ENCODE assay signal across 8 mouse cellular contexts in the genomic region with DNA sequence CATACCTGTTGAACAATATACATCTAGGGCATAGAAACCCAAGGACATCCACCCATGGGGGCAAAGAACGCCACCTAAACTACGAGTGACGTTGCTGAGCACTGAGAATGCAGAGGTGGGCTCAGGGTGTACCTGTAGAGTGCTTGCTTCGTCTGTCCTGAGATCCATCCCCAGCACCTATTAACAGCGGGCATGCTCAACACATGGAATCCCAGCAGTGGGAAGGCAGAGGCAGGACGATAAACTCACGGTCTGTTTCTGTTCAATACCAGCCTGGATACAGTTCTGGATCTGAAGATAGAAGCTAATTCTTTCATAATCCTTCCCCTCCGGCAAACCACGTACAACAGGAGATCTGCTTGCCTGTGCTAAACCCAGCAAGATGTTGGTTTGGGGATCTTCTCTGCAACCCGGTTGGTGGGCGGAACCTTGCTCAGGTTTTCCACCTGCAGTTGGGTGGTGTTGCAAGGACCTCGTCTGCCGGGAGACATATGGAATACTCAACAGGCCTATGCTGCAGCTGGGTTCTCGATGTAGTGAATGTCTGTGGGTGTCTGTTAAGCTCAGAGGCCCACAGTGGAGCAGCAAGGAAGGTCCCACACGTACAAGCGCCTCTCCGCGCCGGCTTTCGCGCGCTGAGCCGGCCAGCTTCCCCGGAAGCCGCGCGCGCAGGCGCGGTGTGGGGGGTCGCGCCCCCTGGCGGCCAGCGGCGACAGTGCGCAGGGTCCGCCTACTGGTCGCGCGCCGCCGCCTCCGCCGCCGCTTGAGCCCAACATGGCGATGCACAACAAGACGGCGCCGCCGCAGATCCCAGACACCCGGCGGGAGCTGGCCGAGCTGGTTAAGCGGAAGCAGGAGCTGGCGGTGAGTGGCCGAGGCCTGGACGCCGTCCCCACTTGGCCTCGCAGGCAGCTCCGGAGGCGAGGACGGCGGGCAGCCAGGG. TPM values are rescaled to one million over a fixed set of nuclear protein-coding genes. Genes with fewer than 3 reads are reported as not detected.
A peak's percentile ranks its signal among the peaks of the same experiment; 100 is the strongest.
DNase-seq lines count a peak whose midpoint lies in the region; ATAC-seq and TF ChIP-seq lines count a peak whose summit lies in the region.

A gene (plus strand): TSS at position 732 of the 943 bp plus-strand sequence.

- no peaks in the 10 kb centered on the region for H3K9me3 ChIP-seq in embryonic facial prominence, embryonic 10.5 days
- no peaks in the 10 kb centered on the region for H3K9me3 ChIP-seq in intestine, postnatal 0 days (ENCODE audit: control insufficient read depth)
- H3K9me3 ChIP-seq in midbrain, embryonic 10.5 days (replicated peaks), result no peaks in the 10 kb centered on the region

- peaks cover 49% of the 10 kb centered on the region for H3K36me3 ChIP-seq in embryonic facial prominence, embryonic 10.5 days (replicated peaks)
- peaks cover 13% of the 10 kb centered on the region for H3K36me3 ChIP-seq in intestine, postnatal 0 days (ENCODE audit: control insufficient read depth, insufficient read depth)
- H3K36me3 ChIP-seq in midbrain, embryonic 10.5 days, result peaks cover 47% of the 10 kb centered on the region

- peak within 1 kb of the TSS; percentile 78 for H3K4me2 ChIP-seq in intestine, postnatal 0 days (replicated peaks; ENCODE audit: low read depth)

- 2% methylated on average over 63 of the region's 63 CpGs for WGBS in embryonic facial prominence, embryonic 10.5 days
- WGBS in intestine, postnatal 0 days, result 1% methylated on average over 63 of the region's 63 CpGs
- 1% methylated on average over 63 of the region's 63 CpGs for WGBS in midbrain, embryonic 10.5 days

- H3K4me1 ChIP-seq in embryonic facial prominence, embryonic 10.5 days, result peaks cover 28% of the 10 kb centered on the region
- peaks cover 5% of the 10 kb centered on the region; the same call in 1 of the 2 replicates for H3K4me1 ChIP-seq in intestine, postnatal 0 days (replicated peaks; ENCODE audit: control insufficient read depth, insufficient read depth, low read length)
- peaks cover 30% of the 10 kb centered on the region for H3K4me1 ChIP-seq in midbrain, embryonic 10.5 days

- intact Hi-C loops in left cerebral cortex, postnatal 36 days (cut with DNase I), result loop anchor here (2.0 kb wide), 1 partner anchor 18 kb away; a partner anchor contains a TSS

- no peaks in the 10 kb centered on the region for H3K27me3 ChIP-seq in embryonic facial prominence, embryonic 10.5 days (replicated peaks; ENCODE audit: low read depth, poor library complexity, severe bottlenecking)
- H3K27me3 ChIP-seq in intestine, postnatal 0 days (replicated peaks; ENCODE audit: control insufficient read depth, insufficient read depth, low read length), result no peaks in the 10 kb centered on the region
- H3K27me3 ChIP-seq in midbrain, embryonic 10.5 days (ENCODE audit: low read depth, poor library complexity, severe bottlenecking), result no peaks in the 10 kb centered on the region

- H3K4me3 ChIP-seq in embryonic facial prominence, embryonic 10.5 days, result peak within 1 kb of the TSS; percentile 91
- peak within 1 kb of the TSS; percentile 84 for H3K4me3 ChIP-seq in intestine, postnatal 0 days (ENCODE audit: low read depth, low read length)
- H3K4me3 ChIP-seq in midbrain, embryonic 10.5 days, result peak within 1 kb of the TSS; percentile 93

- DNase-seq in adrenal gland, postnatal 10 days, result peak; percentile 97
- peak; percentile 94 for DNase-seq in embryonic facial prominence, embryonic 10.5 days (ENCODE audit: low spot score)
- no peak for DNase-seq in gonadal fat pad, adult 2 months (ENCODE audit: low read depth)
- DNase-seq in left cerebral cortex, postnatal 36 days (ENCODE audit: low spot score in 2 of 2), result peak; percentile 92 to 94
- peak; percentile 93 for DNase-seq in midbrain, embryonic 10.5 days (ENCODE audit: low spot score)
- peak; percentile 84 to 86 for DNase-seq in right cerebral cortex, postnatal 36 days (ENCODE audit: low spot score in 2 of 2)
- DNase-seq in urinary bladder, postnatal 4 days (ENCODE audit: low spot score in 2 of 2), result peak; percentile 88 to 91

- peak within 1 kb of the TSS; percentile 99 for H3K27ac ChIP-seq in embryonic facial prominence, embryonic 10.5 days (replicated peaks)
- peak within 1 kb of the TSS; percentile 95 for H3K27ac ChIP-seq in intestine, postnatal 0 days (ENCODE audit: low read depth, low read length)
- peak within 1 kb of the TSS; percentile 99 for H3K27ac ChIP-seq in midbrain, embryonic 10.5 days (replicated peaks)

- ATAC-seq in intestine, postnatal 0 days, result peak; percentile 87

- H3K9ac ChIP-seq in intestine, postnatal 0 days (ENCODE audit: low read depth, low read length), result peak within 1 kb of the TSS; percentile 81

- TF ChIP-seq CTCF in intestine, postnatal 0 days (IDR thresholded peaks at IDR 0.05; ENCODE audit: low read depth), result peak; percentile 89

RNA-seq across cellular contexts. Expression of the gene that starts here (rescaled TPM):
- 10 to 100 TPM; 23.8 to 36.0 TPM for total RNA-seq in adrenal gland, postnatal 10 days (2021)
- polyA plus RNA-seq in embryonic facial prominence, embryonic 10.5 days (2016; fragmentation: Nextera tagmentation; extraction: Ambion mirVana), result 80.7 and 84.3 TPM in 2 replicates
- 15.0 and 15.5 TPM in 2 replicates for polyA plus RNA-seq in gonadal fat pad, adult 2 months (2012; rRNA removed)
- polyA plus RNA-seq in intestine, postnatal 0 days (2015; fragmentation: Nextera tagmentation; extraction: Ambion mirVana), result 23.0 and 24.8 TPM in 2 replicates
- 100 to 1,000 TPM; 123 to 140 TPM for total RNA-seq in left cerebral cortex, postnatal 36 days (2021)
- 86.3 and 88.2 TPM in 2 replicates for polyA plus RNA-seq in midbrain, embryonic 10.5 days (2016; fragmentation: Nextera tagmentation; extraction: Ambion mirVana)
